Mouse (Mus musculus): ENCODE results near the gene Zfp94. TPM values are rescaled to one million over a fixed set of nuclear protein-coding genes. Genes with fewer than 3 reads are reported as not detected.
A peak's percentile ranks its signal among the peaks of the same experiment; 100 is the strongest.

Zfp94 gene
- polyA plus RNA-seq, 1 experiment from 2014 or later = 2.6 TPM

- Histone ChIP-seq H3K27me3 (no peaks in the 10 kb centered on the region), H3K4me2 (no peak overlapping the region), H3K27ac (no peak overlapping the region), H3K9me3 (replicated peaks) (no peaks in the 10 kb centered on the region), H3K36me3 (no peaks in the 10 kb centered on the region), H3K4me3 (replicated peaks) (no peak overlapping the region), H3K4me1 (replicated peaks) (no peaks in the 10 kb centered on the region), H3K9ac (no peak overlapping the region)
- ATAC-seq (ENCODE audit: low read depth) (no peak), DNase-seq (no peak)
- 71% methylated on average over 7 of the region's 7 CpGs for WGBS (ENCODE audit: insufficient replicate concordance)
Observed at GRCm38 (mm10) chr7:24343701-24344272, 27.3 kb upstream of the Zfp94 start.

GRCm38 (mm10) chr7:24338241-24338640, 21.8 kb upstream of the Zfp94 start:
- H3K9me3 ChIP-seq (replicated peaks) = no peaks in the 10 kb centered on the region
- H3K9ac ChIP-seq = no peak overlapping the region
- H3K27ac ChIP-seq = no peak overlapping the region
- peaks cover 19% of the 10 kb centered on the region for H3K27me3 ChIP-seq
- DNase-seq (no peak), ATAC-seq (ENCODE audit: low read depth) (no peak)
- no peak overlapping the region for H3K4me3 ChIP-seq (replicated peaks)
- WGBS (ENCODE audit: insufficient replicate concordance) = 25% methylated on average over 2 of the region's 2 CpGs
- H3K4me2 ChIP-seq = no peak overlapping the region
- H3K36me3 ChIP-seq = no peaks in the 10 kb centered on the region
- H3K4me1 ChIP-seq (replicated peaks) = no peaks in the 10 kb centered on the region

- Histone ChIP-seq H3K27ac (no peak overlapping the region), H3K4me2 (no peak overlapping the region), H3K27me3 (peaks cover 27% of the 10 kb centered on the region), H3K9me3 (replicated peaks) (no peaks in the 10 kb centered on the region), H3K4me3 (replicated peaks) (no peak overlapping the region), H3K36me3 (no peaks in the 10 kb centered on the region), H3K4me1 (replicated peaks) (no peaks in the 10 kb centered on the region), H3K9ac (no peak overlapping the region)
- 7% methylated on average over 5 of the region's 5 CpGs for WGBS (ENCODE audit: insufficient replicate concordance)
- DNase-seq (no peak), ATAC-seq (ENCODE audit: low read depth) (no peak)
Observed at GRCm38 (mm10) chr7:24335699-24336309, 19.3 kb upstream of the Zfp94 start.

GRCm38 (mm10) chr7:24333304-24333986, 17.0 kb upstream of the Zfp94 start, which contains the start of gene Tescl:
Tescl (minus strand) TSS chr7:24333936.
- Histone ChIP-seq H3K4me2 (no peak within 1 kb of the TSS), H3K27ac (no peak within 1 kb of the TSS), H3K9me3 (replicated peaks) (no peaks in the 10 kb centered on the region), H3K4me3 (replicated peaks) (no peak within 1 kb of the TSS), H3K9ac (no peak within 1 kb of the TSS), H3K4me1 (replicated peaks) (no peaks in the 10 kb centered on the region), H3K27me3 (peaks cover 27% of the 10 kb centered on the region), H3K36me3 (no peaks in the 10 kb centered on the region)
- 21% methylated on average over 49 of the region's 49 CpGs for WGBS (ENCODE audit: insufficient replicate concordance)
- DNase-seq = no peak
- no peak for ATAC-seq (ENCODE audit: low read depth)

- H3K27me3 ChIP-seq = peaks cover 23% of the 10 kb centered on the region
- no peak overlapping the region for H3K9ac ChIP-seq
- no peaks in the 10 kb centered on the region for H3K36me3 ChIP-seq
- no peak overlapping the region for H3K4me2 ChIP-seq
- H3K4me3 ChIP-seq (replicated peaks) = no peak overlapping the region
- ATAC-seq (ENCODE audit: low read depth) (no peak), DNase-seq (no peak)
- H3K4me1 ChIP-seq (replicated peaks) = no peaks in the 10 kb centered on the region
- 65% methylated on average over 14 of the region's 14 CpGs for WGBS (ENCODE audit: insufficient replicate concordance)
- peaks cover 4% of the 10 kb centered on the region; the same call in 1 of the 2 replicates for H3K9me3 ChIP-seq (replicated peaks)
- H3K27ac ChIP-seq = no peak overlapping the region
Observed at GRCm38 (mm10) chr7:24327281-24327975, 11.0 kb upstream of the Zfp94 start.

- H3K9me3 ChIP-seq (replicated peaks) = peaks cover 4% of the 10 kb centered on the region; the same call in 1 of the 2 replicates
- H3K9ac ChIP-seq = no peak overlapping the region
- H3K27me3 ChIP-seq = peaks cover 23% of the 10 kb centered on the region
- DNase-seq (no peak), ATAC-seq (ENCODE audit: low read depth) (no peak)
- no peak overlapping the region for H3K27ac ChIP-seq
- WGBS (ENCODE audit: insufficient replicate concordance) = 43% methylated on average over 20 of the region's 20 CpGs
- H3K4me2 ChIP-seq = peak overlapping the region; percentile 1
- no peaks in the 10 kb centered on the region for H3K4me1 ChIP-seq (replicated peaks)
- no peaks in the 10 kb centered on the region for H3K36me3 ChIP-seq
- no peak overlapping the region for H3K4me3 ChIP-seq (replicated peaks)
Observed at GRCm38 (mm10) chr7:24326273-24327135, 10.0 kb upstream of the Zfp94 start.

- ATAC-seq (ENCODE audit: low read depth) (no peak), DNase-seq (no peak)
- Histone ChIP-seq H3K9me3 (replicated peaks) (peaks cover 4% of the 10 kb centered on the region; the same call in 1 of the 2 replicates), H3K4me1 (replicated peaks) (no peaks in the 10 kb centered on the region), H3K4me3 (replicated peaks) (no peak overlapping the region), H3K36me3 (no peaks in the 10 kb centered on the region), H3K27ac (no peak overlapping the region), H3K27me3 (peaks cover 23% of the 10 kb centered on the region), H3K4me2 (peak overlapping the region; percentile 1), H3K9ac (no peak overlapping the region)
- 9% methylated on average over 13 of the region's 13 CpGs for WGBS (ENCODE audit: insufficient replicate concordance)
Observed at GRCm38 (mm10) chr7:24325675-24326128, 9.2 kb upstream of the Zfp94 start.

GRCm38 (mm10) chr7:24325197-24325596, 8.7 kb upstream of the Zfp94 start:
- Histone ChIP-seq H3K9me3 (replicated peaks) (peaks cover 4% of the 10 kb centered on the region; the same call in 1 of the 2 replicates), H3K36me3 (no peaks in the 10 kb centered on the region), H3K4me1 (replicated peaks) (no peaks in the 10 kb centered on the region), H3K4me2 (no peak overlapping the region), H3K27ac (no peak overlapping the region), H3K9ac (no peak overlapping the region), H3K27me3 (peaks cover 23% of the 10 kb centered on the region), H3K4me3 (replicated peaks) (no peak overlapping the region)
- WGBS (ENCODE audit: insufficient replicate concordance) = 70% methylated on average over 6 of the region's 6 CpGs
- ATAC-seq (ENCODE audit: low read depth) (no peak), DNase-seq (no peak)

- H3K9ac ChIP-seq = no peak overlapping the region
- WGBS (ENCODE audit: insufficient replicate concordance) = 58% methylated on average over 4 of the region's 4 CpGs
- no peak for DNase-seq
- no peaks in the 10 kb centered on the region for H3K4me1 ChIP-seq (replicated peaks)
- no peak overlapping the region for H3K4me2 ChIP-seq
- no peaks in the 10 kb centered on the region for H3K36me3 ChIP-seq
- H3K27ac ChIP-seq = no peak overlapping the region
- no peak for ATAC-seq (ENCODE audit: low read depth)
- H3K9me3 ChIP-seq (replicated peaks) = peaks cover 4% of the 10 kb centered on the region; the same call in 1 of the 2 replicates
- H3K27me3 ChIP-seq = peaks cover 23% of the 10 kb centered on the region
- no peak overlapping the region for H3K4me3 ChIP-seq (replicated peaks)
Observed at GRCm38 (mm10) chr7:24322593-24322992, 6.1 kb upstream of the Zfp94 start.

- Histone ChIP-seq H3K4me1 (replicated peaks) (peaks cover 14% of the 10 kb centered on the region), H3K9ac (no peak overlapping the region), H3K36me3 (no peaks in the 10 kb centered on the region), H3K27ac (no peak overlapping the region), H3K9me3 (replicated peaks) (peaks cover under 1% of the 10 kb centered on the region; the same call in 1 of the 2 replicates), H3K27me3 (no peaks in the 10 kb centered on the region), H3K4me2 (no peak overlapping the region), H3K4me3 (replicated peaks) (no peak overlapping the region)
- ATAC-seq (ENCODE audit: low read depth) = no peak
- no peak for DNase-seq
- 35% methylated on average over 6 of the region's 6 CpGs for WGBS (ENCODE audit: insufficient replicate concordance)
Observed at GRCm38 (mm10) chr7:24318942-24319341, 2.5 kb upstream of the Zfp94 start.
